Mouse (Mus musculus) left cerebral cortex, postnatal 14 days (tissue): Measurements from ENCODE around the gene Paxx. TPM values are rescaled to one million over a fixed set of nuclear protein-coding genes. Genes with fewer than 3 reads are reported as not detected.

ENCODE experiments used
- DNase-seq, 2 experiments: peaks; one replicate each; pipeline ENCODE4 v3.0.0; 2021 to 2022; ENCODE audit warnings: low spot score in 2 of 2, mixed read lengths in 1 of 2
- intact Hi-C: fragments of 180-260 bp; cut with DNase I; formaldehyde crosslinking; loops from one replicate; pipeline ENCODE4 v1.15.1; 2025
- long read RNA-seq, 2 experiments: library from polyadenylated mRNA; stranded (forward); transcript quantifications; one replicate each; pipeline ENCODE4 v2.0.0; 2021
- total RNA-seq, 2 experiments: library from RNA; stranded (reverse); gene quantifications; 2 replicates each; pipeline ENCODE4 v1.2.3; 2021

The Paxx gene
- 10 to 100 TPM; 64.1 to 66.3 TPM for total RNA-seq
- long read RNA-seq, experiment 1, transcript Paxx-204 (6 exons, 917 nt): major isoform, 11 of 35 reads
- long read RNA-seq, experiment 1, partial matches to known transcripts: 2 of 35 reads
- long read RNA-seq, experiment 1, other reads (novel, unspliced or antisense): 20 of 35 reads
- long read RNA-seq, experiment 2, transcript Paxx-204 (6 exons, 917 nt): major isoform, 13 of 39 reads
- long read RNA-seq, experiment 2, partial matches to known transcripts: 6 of 39 reads
- long read RNA-seq, experiment 2, other reads (novel, unspliced or antisense): 17 of 39 reads

DNA sequence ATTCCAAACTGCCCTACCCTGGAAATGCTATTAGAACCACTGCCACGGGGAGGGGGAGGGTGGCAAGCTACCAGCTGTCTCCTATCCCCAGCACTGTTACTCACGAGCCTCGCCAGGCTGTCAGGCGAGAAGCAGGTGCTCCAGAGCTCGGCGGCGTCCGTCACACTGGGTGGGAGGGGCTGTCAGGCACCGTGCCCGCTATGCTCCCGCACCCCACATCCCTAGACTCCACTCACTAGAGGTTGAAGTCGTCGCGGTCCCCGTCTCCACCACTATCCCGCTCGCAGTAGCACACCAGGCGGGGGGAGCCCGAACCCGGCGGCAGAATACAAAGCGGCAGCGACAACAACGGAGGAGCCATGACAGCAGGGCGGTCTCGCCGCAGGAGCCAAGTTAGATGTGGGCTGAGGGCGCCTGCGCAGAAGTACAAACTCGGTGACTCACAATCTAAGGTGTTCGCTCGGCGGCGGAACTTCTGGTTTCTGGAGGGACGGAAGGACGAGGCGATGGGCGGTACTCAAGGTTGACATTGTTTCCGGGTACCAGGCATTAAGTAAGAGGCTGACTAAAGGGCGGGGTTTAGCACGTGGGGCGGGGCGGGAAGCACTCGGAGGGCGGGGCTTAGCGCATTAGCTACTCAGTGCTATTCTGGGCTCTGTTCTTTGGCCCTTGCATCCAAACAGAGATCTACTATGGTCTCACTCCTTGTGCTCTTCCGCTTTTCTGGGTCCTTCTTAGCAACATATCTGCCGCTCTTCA, at the start of gene Paxx:
TSS of gene Paxx (minus strand) at position 544 of the 759 bp plus-strand sequence.
- peak; percentile 94 to 96 for DNase-seq
- intact Hi-C loops: loop anchor here (5.0 kb wide), 1 partner anchor 37 kb away; no protein-coding TSS in a partner anchor

DNA sequence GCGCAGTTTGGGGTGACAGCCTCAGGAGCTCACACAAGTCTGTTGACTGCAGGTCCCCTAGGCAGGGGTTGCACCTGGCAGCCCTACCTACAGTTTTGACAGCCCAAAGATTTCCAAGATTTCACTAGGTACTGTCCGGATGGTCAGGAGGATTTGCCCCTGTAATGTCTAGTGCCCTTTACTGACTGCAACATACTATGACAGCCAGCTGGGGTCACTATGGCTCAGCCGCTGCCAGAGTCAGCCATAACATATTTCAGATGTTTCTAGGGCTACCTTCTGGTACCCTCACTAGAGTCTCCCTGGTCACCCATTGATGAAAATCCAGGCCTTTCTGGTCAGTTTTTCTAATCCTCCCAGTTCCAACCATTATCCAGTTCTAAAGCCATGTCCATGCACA, 49.0 kb upstream of the Paxx start:
- intact Hi-C loops: no loop called here
- no peak for DNase-seq

DNA sequence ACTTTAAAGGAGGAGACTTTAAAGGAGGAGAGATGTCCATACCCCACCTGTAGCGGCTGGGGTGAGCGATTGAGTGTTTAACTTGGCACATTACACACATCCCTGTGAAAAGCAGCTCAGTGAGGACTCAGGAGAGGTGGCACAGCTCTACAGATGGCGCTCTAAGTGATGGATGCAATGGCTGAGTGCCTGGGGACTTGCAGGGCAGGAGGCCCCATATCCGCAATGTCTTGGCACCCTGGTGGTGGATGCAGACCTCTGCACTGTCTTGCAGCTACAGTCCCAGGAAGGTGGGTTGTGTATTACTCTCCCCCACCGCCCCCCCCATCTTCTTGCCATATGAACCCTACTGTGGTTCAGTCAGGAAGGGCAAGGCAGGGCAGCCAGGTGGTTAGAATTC, 46.1 kb upstream of the Paxx start:
- no peak for DNase-seq
- intact Hi-C loops: no loop called here

DNA sequence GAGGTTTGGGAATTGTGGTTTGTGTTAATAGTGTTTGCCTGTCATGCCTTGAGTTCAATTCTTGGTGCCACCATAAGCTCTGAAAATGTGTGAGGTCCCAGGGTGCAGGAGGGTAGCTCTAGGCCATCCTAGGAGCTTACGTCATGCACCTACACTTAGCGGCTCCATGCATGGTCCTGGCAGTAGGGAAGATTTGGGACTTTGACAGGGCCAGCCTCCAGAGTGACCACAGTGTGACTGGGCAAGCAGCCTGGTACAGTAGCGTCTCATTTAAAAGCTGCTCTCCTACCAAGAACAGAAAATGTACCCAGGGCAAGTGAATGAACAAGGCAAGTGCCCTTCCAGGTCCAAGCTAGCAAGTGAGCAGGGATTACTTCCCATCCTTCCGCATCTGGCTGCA, 45.0 kb upstream of the Paxx start:
- intact Hi-C loops: no loop called here
- no peak for DNase-seq

DNA sequence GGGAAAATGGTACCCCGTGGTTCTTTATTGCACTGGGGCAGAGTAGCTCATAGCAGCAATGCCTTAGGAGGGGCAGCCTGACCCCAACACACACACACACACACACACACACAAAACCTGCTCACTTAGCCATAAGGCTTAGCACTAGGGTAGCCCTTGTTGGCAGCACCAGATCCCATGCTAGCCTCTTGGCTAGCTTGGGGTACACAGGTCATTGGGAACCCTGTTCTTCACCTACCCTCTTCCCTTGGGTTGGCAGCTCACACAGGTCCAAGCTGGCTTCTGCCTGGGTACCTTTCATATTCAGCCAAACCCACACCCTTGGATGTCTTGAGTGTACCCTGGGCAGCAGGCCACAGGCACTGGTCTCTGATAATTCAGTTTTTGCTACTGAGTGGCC, 44.1 kb upstream of the Paxx start:
- intact Hi-C loops: no loop called here
- no peak for DNase-seq

- intact Hi-C loops: no loop called here
- DNase-seq: no peak
Measured at GRCm38 (mm10) chr2:25504538-25504937, 43.6 kb upstream of the Paxx start.

DNA sequence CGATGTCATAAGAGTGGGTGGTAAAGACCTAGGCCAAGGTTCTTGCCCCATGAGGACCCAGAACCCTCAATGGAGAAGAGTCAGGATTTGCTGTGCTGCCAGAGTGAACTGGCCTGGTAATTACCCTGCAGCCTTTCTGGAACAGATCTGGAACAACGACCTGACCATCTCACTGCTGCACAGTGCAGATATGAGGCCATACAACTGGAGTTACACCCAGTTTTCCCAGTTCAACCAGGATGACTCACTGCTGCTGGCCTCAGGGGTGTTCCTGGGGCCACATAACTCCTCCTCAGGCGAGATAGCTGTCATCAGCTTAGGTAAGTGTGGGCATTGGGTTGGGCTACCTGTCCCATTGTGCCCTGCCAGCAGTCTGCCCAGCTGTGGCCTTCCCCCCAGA, 41.8 kb upstream of the Paxx start:
- DNase-seq: no peak
- intact Hi-C loops: no loop called here

DNA sequence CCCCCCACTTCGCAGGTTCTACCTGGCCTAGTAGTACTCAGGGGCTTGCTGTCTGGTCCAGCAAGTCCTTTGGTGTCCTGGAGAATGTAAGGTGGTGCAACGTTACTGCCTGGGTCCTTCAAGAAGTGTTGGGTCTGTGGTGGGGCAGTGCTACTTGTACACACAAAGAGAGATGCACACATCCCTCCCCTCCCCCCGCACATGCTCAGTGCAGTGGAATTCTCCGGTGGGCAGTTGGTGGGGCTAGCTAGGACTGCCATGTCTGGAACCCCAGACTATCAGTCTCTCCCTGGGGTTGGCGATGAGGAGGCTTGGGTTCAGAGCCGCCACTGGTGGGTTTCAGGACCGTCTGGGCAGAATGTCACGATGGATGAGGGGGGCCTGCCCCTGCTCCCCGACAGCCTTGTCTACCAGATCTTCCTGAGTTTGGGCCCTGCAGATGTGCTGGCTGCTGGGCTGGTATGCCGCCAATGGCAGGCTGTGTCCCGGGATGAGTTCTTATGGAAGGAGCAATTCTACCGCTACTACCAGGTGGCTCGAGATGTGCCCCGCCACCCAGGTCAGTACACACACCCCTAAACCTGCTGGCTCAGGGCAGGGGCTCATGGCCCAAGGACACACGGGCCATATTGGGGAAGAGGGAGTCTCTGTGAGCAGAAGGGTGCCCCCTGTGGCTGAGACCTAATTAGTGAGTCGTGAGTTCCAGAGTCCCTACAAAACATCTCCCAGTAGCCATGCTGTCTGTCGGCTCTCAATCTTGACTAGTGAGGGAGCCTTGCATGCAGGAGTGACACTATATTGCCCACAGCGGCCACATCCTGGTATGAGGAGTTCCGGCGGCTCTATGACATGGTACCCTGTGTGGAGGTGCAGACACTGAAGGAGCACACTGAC, 40.9 kb upstream of the Paxx start, which contains the start of gene C8g:
TSS of gene C8g (minus strand) at position 127 of the 894 bp plus-strand sequence.
- intact Hi-C loops: no loop called here
- peak in 1 of 2 experiments; percentile 50 for DNase-seq

DNA sequence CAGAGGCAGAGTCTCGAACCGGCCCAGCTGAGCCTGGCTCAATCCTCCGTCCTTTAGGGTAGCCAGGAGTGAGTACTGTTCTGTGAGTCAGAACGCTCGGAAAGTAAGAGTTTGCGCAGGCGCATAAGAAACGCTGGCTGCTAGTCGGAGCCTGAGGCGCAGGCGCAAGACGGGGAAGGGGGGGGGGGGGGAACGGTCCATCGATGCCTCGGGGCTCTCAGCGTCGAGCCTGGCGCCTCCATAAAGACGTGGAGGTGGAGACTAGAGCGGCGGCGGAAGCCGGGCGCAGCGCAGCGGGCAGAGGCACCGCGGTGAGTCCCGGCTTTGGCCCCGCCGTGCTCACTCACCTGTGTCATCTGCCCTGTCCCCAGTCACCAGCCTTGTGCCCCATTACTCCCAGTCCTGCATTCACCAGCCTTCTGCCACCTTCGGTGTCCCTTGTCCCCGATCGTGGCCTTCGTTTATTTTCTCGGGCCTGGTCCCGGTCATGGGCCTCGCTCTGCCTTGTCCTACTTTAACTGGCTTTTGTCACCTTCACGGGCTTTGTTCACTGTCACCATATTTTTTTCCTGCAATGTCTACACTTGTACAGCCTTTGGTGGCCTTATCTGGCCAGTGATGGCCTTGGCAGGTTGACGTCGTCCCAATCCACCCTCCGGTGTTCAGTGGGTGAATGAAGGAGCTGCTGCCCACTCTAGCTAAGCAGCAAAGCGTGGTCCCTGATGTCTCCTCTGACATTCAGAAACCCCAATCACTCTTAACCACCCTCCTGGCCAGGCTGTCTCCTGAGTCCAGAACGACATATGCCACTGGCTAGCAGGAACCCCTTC, 39.9 kb upstream of the Paxx start, which contains the start of gene Fbxw5:
TSS of gene Fbxw5 (plus strand) at position 175 of the 830 bp plus-strand sequence.
- intact Hi-C loops: no loop called here
- DNase-seq: peak; percentile 87 to 91

DNA sequence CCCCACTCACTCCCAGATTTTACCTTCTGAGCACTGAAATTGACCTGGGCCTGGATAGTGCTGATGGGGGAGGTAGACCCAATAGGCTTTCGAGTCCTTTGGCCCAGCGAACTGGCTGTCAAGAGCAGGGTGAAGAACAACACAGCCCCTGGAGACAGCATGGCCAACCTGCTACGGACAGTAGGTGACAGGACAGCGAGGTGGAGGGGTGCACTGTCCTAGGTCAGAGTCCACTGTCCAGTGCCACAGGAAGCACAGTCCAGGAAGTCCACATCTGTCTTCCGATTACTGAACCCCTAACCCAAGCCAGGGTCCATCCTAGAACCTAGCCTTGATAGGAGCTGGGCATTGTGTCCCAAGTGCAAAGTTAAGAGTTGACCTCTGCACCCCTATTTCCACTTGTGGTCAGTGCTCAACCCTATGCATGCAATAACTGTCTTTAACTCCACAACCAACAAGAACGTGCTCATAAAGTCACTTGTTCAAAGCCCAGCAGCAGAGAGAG, 39.2 kb upstream of the Paxx start:
- intact Hi-C loops: no loop called here
- no peak for DNase-seq

DNA sequence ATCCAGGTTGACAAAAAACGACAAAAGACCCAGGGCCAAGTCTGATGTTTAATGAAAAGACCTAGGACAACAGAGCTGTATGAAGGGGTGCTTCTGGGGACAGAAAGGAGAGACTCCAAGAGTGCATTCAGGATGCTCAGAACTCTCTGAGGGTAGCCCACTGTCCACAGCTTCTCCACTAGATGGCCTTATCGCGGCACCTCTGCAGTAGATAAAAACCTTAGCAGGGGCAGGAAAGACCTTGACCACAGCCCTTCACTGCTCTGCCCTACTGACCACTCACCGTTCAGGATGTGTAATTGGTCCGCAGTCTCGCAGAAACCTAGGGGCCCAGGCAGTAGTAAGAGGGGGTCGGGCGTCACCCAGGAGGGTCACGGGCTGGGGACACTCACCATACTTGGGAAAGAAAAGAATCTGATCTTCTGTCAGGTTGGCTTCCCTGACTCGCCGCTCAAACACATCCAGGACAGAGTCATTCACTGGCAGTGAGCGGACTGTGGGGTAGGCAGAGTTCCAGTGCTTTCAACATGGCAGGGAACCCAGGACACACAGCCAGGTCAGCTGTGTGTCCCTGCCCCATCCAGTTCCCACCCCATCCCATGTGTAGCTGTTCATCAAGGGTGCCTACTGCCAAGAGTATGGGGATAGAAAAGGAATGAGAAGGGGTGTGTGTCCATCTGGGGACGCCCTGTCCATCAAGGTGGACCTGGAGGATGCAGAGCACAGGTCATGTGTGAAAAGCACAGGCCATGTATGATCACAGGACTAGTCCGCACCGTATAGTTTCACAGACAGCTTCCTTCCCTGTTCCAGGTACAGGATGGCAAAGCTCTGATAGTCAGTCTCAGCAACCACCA, 38.0 kb upstream of the Paxx start:
- DNase-seq: no peak
- intact Hi-C loops: loop anchor here (5.0 kb wide), 2 partner anchors 37 to 72 kb away; partner anchors contain the start of genes Abca2 and Paxx

GRCm38 (mm10) chr2:25497846-25498575, 37.1 kb upstream of the Paxx start:
- intact Hi-C loops: loop anchor here (5.0 kb wide), 2 partner anchors 36 to 71 kb away; partner anchors contain the start of genes Abca2 and Paxx

DNA sequence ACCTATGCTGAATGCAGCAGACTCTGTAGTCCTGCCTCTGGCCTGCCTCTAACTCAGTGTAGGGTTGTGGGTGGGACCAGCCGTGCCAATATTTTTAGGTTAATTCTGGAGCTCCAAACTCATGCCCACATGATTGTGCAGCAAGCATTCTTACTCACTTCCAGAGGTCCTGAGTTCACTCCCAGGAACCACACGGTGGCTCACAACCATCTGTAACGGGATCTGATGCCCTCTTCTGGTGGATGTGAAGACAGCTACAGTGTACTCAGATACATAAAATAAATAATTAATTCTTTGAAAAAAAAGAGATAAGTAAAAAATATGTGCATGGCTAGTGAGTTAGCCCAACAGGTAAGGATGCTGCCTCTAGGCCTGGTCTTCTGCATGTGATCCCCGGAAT, 35.6 kb upstream of the Paxx start:
- peak in 1 of 2 experiments; percentile 43 for DNase-seq

More at GRCm38 (mm10) chr2:25497846-25498575, 37.1 kb upstream of the Paxx start:
- no peak for DNase-seq

DNA sequence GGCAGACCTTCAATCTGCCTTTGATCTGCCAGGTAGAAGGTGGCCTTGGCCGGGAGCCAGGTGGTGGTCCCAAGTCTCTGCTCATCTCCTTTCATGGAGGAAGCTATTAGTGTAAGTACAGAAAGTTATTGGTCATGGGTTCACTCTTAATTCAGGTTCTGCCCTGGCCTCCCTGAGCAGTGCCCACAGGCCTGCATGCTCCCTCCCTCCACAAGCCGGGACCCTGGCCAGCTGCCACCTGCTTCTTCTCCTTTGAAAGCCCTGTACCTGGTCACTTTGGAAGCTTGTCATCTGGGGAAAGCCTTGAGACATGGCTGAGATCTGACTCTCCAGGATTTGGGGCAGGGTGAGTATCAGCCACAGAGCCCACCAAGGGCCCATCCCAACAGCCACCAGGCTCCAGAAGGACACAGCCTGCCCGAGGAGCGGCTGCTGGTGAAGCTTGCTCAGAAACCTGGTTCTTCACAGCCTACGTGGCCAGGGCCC, 32.6 kb upstream of the Paxx start, which contains the start of gene Lcn12:
TSS of gene Lcn12 (minus strand) at position 436 of the 486 bp plus-strand sequence.
- no peak for DNase-seq
- intact Hi-C loops: no loop called here

More for the DNA sequence above, 35.6 kb upstream of the Paxx start:
- intact Hi-C loops: loop anchor here (5.0 kb wide), 2 partner anchors 34 to 69 kb away; partner anchors contain the start of genes Abca2 and Paxx

DNA sequence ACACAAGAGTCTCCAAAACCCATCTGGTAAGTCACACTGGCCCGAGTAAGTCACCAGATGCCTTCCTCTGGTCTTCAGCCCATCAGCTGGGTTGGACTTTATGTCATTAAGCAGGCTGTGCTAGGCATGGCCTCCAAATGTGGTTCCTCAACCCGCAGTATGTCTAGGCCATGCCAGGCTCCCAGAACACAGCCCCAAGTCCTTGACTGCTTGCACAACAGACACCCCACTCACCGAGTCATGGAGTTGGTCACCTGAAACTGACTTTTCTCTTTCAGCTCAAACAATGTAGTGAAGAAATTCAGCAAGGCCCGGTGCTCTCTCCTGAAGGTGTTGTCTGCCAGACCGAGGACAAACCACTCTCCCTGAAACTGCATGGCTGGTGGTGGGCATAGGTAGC, 32.1 kb upstream of the Paxx start:
- DNase-seq: no peak
- intact Hi-C loops: no loop called here

GRCm38 (mm10) chr2:25488671-25489068, 27.8 kb upstream of the Paxx start:
- no peak for DNase-seq
- intact Hi-C loops: no loop called here
